Mouse (Mus musculus): ENCODE measurements at regions not wholly inside any gene's neighbourhood (a gene's known extent, or its start where the extent isn't known, plus 50 kb on each side); places are given as distances from the start of the nearest gene placed in this dataset.
"Not testable (repeated sequence)": the region's sequence is repeated elsewhere in the genome, so short reads cannot be mapped to it uniquely, and the experiment has no call there.

DNA sequence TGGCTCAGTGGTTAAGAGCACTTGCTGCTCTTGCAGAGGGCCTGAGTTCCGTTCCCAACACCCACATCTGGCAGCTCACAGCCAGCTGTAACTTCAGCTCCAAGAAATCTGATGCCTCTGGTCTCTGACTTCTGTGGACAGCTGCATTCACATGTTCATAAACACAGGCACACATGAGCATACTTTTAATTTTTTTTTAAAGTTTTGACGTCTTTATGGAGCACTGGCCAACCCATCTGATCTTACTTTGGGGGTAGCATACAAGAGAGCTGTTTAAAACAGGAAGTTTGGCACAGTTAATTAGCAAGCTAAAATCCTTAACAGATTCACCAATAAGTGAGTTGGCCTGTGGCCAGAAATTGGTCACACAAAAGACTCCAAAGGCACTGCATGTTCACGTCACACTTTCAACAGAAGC lies 81.2 kb upstream of the Atl2 start:
- DNase-seq: no peak

DNA sequence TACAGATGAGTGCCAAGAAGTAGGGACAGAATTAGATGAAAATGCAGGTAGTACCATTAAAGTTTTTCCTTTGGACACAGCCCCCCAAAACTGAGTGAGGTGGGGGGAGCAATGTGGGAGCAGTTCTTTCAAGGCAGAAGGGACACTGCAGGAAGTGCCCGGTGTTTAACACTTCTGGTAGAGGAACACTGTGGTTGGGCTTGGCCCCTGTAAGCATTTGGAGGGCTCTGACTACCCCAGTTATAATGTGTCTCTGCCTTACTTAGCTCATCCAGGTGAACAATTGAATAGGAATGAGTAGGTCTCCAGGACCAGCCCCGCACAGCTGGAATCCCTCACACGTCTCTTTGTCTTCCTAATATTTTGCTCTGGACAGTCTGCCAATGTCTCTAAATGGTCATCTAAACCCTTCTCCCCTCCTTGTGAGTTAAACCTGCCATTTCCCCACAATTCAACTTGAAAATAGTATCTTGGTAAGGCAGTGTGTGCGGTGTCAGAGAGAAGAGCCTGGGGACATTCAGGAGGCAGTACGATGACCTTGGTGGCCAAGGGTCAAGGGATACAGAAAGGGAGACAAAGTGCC lies 80.7 kb upstream of the Atl2 start:
- DNase-seq: no peak

DNA sequence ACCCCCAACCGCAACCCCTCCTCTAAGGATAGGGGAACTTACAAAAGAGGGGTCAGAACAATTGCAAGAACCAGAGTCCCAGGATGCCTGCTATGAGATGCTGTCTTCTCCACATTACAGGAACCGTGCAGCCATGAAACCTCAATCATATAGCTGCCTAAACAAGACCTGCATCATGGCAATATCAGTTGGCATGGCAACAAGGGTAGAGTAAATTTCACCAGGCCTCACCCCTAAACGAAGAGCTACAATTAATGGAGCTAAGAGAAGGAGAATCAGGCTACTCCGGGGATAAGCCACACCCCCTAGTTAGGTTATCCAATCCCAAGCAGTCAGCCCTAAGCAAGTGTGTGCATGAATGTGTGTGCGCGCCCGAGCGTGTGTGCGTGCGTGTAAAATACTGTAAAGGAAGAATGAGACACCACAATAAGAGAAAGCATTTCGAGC lies 80.1 kb upstream of the Atl2 start:
- no peak for DNase-seq

DNA sequence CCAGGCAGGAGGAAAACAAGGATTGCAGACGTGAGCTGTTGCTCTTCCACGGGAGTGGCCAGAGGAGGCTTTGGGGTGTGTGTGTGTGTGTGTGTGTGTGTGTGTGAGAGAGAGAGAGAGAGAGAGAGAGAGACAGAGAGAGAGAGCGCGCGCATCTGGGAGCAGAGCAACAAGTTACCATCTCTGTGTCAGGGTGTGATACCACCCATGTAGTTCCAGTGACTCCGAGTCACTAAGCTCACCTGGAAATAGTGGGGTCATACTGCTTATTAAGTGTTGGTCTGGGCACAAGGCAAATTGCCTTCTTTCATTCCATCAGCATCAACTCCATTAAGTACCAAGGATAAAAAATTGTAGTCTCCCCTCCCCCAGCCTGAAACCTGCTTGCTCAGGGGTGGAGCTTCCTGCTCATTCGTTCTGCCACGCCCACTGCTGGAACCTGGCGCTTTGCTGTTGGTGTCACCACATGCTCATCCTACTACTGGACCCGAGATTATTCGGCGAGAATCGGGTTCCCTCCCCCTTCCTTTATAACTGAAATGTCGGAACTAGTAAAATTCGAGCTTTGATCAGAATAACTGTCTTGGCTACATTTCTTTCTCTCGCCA lies 79.3 kb upstream of the Atl2 start:
- not testable (repeated sequence) for DNase-seq

DNA sequence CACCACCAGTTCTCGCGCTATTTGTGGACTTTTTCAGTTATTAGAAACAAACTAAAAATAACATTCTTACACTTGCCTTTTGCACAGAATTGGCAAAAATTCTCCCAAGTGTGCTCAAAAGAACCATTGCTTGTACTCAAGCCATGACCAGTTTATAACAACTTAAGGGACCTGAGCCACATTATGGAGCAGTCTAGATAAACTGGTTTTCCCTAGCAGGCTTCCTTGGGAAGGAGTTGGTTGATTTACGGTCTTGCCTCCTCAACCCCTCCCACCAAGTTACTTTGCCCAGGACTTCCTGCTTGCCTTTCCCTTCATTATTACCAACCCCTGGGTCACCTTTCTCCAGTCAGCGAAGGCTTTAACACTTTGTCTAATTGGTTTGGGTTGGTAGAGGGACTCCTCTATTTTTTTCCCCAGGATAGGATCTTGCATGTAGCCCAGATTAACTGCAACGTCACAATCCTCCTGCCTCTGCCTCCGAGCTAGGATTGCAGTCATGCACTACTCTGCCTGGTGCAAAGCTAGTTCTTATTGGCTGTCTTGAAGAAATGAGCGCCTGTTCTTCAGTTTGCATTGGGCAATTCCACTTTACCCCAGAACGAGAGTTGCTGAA lies 75.9 kb upstream of the Atl2 start:
- no peak for DNase-seq

DNA sequence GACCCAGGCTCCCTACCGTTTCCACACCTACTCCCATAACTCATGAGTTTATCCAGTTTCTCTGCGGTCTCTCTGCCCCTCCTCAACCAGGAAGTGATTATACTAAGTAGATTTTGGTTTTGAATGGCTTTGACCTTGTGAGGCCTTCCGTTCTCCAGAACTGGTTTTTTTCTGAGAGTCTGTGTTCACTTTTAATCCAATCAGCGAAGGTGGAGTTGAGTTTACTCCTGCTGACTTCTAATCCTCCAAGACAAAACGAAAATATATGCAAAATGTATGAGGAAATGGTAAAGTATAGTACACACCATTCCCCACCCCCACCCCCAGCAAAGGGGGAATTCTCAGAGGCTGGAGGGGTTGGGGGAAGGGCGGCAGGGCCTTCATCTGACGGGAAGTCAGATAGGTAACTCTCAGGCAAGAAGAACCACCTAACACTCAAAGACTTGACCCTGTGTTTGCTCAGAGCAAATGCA lies 73.6 kb upstream of the Atl2 start:
- DNase-seq: no peak

DNA sequence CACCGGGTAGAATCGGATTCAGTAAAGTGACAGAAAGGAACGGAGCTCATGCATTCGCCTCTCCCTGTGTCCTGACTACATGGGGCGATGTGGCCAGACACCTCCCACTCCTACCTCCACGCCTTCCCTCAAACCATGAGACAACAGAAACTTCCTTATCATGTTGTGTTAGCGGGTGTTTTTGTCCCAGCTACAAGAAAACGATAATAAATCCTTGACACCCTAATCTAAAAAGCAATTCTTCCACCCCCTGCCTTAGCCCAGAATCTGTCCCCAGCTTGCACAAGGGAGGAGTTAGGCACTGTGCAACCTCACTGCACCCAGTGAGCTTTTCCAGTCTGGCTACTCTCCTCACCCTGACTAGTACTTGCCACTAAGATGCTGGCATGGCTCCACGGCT lies 72.9 kb upstream of the Atl2 start:
- no peak for DNase-seq

DNA sequence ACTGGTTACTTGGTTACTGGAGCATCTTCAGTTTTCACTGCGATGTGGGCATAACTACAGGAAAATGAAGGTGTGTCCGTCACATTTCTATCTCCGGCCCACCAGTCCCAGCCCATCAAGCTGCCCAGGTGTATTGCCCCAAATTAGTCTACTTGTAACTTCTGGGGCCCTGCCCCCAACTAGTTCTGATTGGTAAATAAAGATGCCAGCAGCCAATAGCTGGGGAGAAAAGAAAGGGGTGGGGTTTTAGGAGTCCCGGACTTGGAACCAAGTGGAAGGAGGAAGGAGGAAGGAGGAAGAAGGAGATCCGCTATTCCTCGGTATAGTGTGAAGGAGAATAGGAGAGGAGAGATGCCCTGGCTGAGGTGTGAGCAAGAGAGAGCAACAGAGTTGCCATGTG lies 71.1 kb upstream of the Atl2 start:
- DNase-seq: no peak

DNA sequence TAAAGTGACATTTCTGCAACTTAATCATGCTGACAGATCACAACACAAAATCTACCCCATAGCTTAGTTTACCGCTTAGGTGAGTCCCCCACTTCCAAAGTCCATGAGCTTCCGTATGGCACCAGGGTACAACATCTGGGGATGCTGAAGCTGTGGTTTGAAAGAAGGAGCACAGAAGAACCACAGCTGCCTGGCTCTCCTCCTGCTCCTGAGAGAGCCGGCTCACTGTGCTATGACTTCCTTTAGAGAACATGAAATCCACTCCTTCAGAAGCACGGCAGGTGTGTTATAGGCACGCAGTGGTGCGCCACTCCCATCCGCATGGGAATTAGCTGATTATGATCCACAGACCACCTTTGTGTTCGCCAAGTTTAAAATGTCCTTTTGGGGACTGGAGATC lies 69.7 kb upstream of the Atl2 start:
- no peak for DNase-seq

DNA sequence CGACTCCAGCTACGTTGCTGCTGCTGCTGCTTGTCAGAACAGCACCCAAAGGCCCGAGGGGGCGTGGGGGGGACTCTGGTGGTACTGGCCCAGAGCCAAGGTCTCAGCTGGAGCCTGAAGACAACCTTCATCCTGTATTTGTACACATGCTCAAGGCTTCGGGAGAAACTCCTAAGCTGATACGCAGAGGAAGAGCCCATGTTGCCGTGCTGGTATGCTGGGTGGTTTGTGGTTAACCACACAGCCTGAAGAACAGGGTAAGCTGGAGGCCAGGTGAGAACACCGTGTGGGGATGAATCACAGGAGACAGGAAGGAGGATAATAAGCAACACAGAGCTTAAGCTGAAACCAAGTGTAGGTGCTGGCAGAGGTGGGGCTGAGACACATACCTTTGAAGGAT lies 68.9 kb upstream of the Atl2 start:
- no peak for DNase-seq

DNA sequence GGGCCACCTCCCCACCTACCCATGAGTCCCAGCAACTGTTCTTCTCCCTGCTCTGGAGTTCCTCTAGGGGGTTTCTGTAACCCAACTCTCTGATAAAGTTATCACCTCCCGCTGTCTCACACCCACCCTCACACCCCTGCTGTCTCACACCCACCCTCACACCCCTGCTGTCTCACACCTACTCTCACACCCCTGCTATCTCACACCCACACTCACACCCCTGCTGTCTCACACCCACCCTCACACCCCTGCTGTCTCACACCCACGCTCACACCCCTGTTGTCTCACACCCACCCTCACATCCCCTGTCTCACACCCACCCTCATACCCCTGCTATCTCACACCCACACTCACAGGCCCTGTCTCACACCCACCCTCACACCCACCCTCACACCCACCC lies 67.4 kb upstream of the Atl2 start:
- no peak for DNase-seq

DNA sequence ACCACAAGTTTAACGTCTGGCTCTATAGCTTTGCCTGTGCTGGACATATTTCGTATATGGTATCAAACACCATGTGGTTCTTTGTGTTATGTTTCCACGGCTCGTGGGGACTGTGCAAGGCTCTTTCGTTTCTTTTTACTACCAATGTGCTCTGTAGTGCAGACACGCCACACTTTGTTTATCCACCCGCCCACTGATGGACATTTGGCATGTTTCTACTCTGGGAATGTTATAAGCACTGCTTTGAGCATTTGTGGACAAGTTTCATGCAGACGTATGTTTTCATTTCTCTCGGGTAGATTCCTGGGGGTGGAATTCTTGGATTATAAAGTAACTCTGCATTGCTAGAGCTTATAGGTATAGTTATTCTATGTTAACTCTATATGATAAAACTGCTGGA lies 65.5 kb upstream of the Atl2 start:
- DNase-seq: no peak

DNA sequence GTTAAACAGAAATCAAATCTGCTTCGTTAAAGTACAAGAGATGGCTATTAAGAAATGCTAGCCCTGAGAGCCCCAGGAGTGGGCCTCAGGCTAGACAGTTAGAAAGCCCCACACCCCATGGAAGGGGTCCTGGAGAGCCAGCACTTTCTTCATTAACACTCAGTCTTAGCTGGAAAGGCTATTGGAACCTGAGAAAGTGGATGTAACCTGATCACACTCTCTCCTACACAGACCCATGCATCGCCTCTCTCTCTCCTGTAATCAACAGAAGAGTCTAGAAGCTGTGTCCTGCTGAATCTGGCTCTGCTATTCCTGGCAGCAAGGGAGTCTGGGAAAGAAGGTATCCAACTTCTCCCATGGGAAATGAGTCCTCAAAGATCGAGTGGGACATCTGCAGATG lies 64.8 kb upstream of the Atl2 start:
- DNase-seq: no peak

DNA sequence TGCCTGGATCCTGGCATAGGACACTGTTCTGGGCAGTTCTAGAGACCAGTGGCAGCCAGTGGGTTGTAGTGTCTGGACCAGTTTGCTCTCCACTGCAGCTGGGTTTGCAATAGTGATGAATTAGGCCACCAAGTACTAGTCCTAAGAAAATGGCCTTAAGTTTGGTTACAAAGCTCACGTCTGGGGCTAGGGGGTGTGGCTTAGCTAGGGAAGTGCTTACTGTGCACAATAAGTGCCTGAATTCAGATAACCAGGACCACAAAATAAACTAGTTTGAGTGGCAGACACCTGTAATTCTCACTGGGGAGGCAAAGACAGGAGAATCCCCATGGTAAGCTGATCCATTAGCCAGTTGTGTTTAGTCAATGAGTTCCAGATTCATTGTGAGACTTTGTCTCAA lies 59.3 kb upstream of the Atl2 start:
- no peak for DNase-seq

DNA sequence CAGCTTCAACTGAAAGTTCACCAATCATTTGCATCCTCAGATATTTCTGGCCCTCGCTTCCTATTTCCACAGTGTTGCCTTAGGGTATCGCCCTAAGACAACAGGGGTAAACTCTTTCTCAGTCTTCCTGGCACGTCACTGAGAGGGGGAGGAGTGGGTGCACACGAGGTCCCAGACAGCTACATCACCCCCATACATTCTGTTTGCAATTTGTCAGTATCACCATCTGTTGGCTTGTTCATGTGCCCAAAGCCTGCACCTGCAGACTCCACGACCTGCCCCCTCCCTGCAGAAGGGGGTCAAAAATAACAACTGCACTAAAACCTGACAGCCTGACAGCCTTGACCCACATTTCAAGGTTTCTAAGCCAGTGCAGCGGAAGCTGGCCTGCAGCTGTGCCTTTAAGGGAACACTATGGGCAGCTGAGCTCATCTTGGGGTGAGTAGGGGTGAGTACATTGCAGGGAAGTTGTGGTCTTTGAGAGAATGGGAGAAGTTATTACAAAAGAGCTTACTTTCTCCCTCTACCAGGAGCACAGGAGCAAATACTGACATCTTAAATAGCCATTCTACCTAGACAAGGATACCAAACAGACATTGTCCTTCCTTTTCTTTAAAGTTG lies 58.8 kb upstream of the Atl2 start:
- DNase-seq: no peak

DNA sequence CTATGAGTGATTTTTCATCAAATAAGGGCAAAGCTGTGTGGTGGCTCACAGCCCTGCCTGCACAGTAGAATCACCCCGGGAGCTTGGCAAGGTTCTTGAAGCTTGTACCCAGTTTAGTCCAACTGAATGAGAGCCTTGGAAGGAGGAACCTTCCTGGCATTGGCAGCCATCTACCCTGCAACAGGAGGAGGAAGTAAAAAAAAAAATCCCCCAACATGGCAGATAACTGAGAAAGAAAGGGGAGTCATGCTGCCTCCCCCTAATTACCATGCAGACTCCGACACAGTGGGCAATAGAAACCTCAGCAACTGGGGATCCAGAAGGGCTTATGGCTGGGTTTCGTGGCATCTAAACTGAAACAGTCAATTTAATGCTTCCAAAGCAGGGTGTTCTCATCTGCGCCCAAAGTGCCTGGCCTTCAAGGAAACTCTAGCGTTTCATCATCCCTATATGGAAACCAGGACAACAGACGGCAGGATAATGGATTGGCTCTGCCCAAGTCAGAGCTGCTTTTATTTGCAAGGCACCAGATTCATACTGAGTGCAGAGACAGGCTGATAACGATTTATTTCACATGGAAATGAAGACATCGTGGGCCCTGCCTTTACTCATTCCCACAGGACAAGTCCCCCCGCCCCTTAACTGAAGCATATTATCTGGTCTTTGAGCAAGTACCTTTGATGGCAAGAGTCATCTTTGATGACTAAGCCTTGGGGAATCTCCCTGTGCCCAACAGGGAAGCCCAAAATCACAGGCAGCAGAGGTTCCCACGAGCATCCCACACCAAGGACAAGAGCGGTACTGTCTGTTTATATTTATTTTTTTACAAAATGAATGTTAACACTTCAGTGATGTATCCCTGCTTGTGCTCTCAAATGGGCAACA lies 52.9 kb upstream of the Atl2 start:
- DNase-seq: peak; percentile 67 to 73
